In the genomic region with DNA sequence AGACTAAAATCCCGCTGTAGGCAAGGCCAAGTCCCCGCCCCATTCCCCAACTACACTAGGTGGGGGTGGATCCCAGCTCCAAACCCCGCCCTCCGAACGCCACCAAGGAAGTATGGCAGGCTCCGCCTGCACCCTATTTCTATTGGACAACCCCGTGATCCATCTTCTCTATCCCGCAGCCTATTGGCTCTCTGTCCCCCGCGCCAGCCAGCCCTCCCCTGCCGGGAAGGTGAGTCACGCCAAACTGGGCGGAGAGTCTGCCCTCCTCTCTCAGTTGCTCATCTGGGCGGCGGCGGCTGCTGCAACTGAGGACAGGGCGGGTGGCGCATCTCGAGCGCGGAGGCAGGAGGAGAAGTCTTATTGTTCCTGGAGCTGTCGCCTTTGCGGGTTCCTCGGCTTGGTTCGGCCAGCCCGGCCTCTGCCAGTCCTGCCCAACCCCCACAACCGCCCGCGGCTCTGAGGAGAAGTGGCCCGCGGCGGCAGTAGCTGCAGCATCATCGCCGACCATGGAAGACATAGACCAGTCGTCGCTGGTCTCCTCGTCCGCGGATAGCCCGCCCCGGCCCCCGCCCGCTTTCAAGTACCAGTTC, we compare ENCODE assay signal across 1 mouse cellular context.
A peak's percentile ranks its signal among the peaks of the same experiment; 100 is the strongest.
TF ChIP-seq lines count a peak whose summit lies in the region.

A gene (plus strand): TSS at position 265 of the 590 bp plus-strand sequence.

TF ChIP-seq in MEL, 35 proteins besides CTCF, POLR2A, EP300 and RAD21 (continued from another document):
- TF ChIP-seq ZNF384 (IDR thresholded peaks at IDR 0.05; ENCODE audit: low read depth, low read length) (no peak), RCOR1 (IDR thresholded peaks at IDR 0.05; ENCODE audit: low read depth, low read length) (no peak), POLR2AphosphoS5 (IDR thresholded peaks at IDR 0.05; ENCODE audit: borderline replicate concordance, low read depth, low read length) (0 out of 2 replicates have a peak, but pooled peaks have one; percentile 41), ZMIZ1 (IDR thresholded peaks at IDR 0.05; ENCODE audit: low read depth, low read length) (peak; percentile 96), NRF1 (IDR thresholded peaks at IDR 0.05; ENCODE audit: insufficient read depth, low read depth, low read length, poor library complexity, severe bottlenecking) (no peak), CHD1 (IDR thresholded peaks at IDR 0.05; ENCODE audit: low read depth, low read length) (no peak), TBP (IDR thresholded peaks at IDR 0.05; ENCODE audit: low read depth, low read length) (peak; percentile 78; the same call in 1 of the 2 replicates), MXI1 (IDR thresholded peaks at IDR 0.05; ENCODE audit: low read depth, low read length) (peak; percentile 71), TAL1 (IDR thresholded peaks at IDR 0.05; ENCODE audit: low read length) (no peak), MAZ (IDR thresholded peaks at IDR 0.05; ENCODE audit: low read depth, low read length) (peak; percentile 83), UBTF (IDR thresholded peaks at IDR 0.05; ENCODE audit: borderline replicate concordance, insufficient read depth, low read depth, low read length) (peak; percentile 15; the same call in 1 of the 2 replicates), MAFK (IDR thresholded peaks at IDR 0.05; ENCODE audit: borderline replicate concordance, low read depth, low read length) (no peak)
